Mouse (Mus musculus) thymus, postnatal 14 days (tissue): ENCODE data around the gene Medag.

ENCODE experiments used
- DNase-seq: peaks from one replicate; pipeline ENCODE4 v3.0.0; 2021

Medag gene

DNA sequence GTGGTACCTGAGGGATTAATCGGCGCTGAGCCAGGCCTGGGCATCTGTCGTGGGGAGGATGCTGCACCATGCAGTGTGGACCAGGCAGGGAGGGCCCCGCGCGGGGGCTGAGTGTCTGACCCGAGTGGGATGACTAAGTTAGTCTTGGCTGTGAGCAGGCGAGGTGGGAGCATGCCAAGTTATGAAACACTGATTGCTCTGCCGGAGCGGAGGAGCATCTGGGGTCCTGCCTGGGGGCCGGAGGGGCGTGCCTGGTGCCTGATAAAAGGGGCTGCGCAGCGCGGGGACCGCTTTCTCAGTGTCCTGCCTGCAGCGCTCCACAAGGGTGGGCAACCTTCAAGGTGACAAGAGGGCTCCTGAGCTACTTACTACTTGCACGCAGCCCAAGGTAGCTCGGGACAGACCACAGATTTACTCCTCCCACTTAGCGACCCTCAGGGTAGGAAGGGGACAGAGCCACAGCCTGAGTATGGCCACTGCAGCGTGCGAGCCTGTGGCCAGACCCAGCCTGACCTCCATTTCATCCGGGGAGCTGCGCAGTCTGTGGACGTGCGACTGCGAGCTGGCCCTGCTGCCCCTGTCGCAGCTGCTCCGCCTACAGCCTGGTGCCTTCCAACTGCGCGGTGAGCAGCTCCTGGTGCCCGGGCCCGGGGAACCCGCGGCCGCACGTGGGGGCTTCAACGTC is at the start of gene Medag:
Gene Medag (plus strand): TSS at position 241 of the 685 bp plus-strand sequence.
- no peak for DNase-seq

GRCm38 (mm10) chr5:149362626-149363025 is 48.9 kb upstream of the Medag start:
- no peak for DNase-seq

- peak; percentile 55 for DNase-seq
Measured at GRCm38 (mm10) chr5:149363903-149364755, 47.4 kb upstream of the Medag start.

DNA sequence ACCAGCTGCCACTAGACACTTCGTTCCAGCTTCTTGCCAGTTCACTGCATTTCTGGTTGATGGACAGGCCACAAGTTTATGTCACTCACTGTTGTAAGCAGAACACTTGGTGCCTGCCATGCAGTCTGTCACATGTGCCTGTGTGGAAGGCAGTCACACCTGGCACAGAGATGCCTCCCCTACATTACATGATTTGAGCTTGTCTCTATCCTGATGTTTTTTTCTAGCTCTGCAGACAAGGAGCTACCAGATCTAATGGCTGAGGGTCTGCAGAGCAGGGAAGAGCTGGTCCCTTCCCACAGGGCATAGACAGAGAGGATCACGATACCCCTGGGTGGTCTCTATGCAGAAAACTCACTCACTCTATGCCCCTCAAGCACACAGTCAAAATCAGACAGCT is 44.5 kb upstream of the Medag start:
- DNase-seq: peak; percentile 45

DNA sequence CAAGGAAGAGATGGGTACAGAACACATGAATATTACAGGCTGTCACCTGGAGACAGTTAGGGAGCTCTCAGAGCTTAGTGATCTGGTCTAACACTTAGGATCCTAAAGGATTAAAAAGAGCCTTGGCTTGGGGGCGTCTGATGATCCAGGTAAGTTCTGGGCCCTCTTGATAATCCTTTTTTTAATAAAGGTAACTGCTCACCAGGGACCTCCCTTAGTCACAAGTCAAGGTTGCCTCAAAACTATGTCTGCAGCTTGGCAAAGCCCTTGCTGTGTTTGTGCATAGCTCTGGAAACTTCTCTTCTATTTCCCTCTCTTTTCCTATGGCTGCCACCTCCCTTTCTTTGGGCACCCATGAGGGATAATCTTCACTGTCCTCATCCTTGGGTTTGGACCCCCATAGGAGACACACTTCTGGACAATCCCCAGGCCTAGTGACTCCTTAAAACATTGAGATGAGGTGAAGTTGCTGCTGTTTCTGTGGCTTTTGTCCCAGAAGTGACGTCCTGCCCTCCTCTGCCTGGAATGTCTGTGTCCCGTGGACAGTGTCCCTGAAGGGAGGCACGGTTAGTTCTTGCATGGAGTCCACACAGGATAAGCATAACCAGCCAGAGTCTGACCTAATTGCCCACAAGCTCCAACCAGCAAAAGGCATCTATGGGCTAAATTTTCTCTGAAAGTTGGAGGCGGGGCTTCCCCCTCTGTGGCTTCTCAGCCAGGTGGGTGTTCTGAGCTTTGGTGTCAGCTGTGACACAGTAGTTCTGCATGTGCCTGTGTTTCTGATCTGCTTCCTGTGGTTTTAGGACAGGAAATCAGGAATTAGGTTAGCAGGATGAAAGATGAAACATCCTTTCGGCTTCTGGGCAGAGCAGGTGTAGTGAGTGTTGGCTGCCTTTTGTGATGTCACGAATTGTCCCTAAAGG is 43.7 kb upstream of the Medag start:
- peak; percentile 95 for DNase-seq

DNA sequence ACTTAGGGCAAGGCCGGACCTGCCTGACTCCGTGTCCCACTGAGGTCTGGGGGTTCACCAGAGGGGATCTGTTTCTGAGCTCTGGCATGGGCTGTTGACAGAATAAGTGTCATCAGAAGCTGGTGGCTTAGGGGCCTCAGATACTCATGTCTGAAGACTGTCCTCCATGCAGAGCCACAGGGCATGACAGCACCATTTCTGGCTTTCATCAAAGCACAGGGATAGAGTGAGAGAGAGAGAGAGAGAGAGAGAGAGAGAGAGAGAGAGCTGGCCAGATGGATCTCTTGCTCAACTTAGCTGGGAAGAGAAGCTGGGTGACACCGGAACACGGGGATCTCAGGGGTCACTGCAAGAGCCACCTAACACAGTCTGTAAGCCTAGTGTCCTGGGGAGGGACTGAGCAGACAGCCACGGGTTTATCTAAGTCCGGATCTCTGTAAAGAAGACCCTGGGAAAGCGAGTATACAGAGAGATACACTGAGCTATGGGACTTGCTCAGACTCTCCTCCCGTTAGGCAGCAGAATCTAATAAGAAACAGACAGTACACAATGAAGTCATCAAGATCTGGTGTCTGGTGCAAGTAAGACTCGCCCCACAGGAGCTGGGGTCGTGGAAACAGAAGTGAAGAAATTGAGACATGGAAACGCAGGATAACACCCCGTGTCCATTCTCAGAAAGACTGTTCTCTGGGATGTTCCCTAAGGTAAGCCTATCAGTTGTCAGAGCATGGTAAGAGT is 42.8 kb upstream of the Medag start:
- no peak for DNase-seq

- peak; percentile 58 for DNase-seq
Measured at GRCm38 (mm10) chr5:149369373-149370035, 42.0 kb upstream of the Medag start.

GRCm38 (mm10) chr5:149372018-149372417 is 39.5 kb upstream of the Medag start:
- peak; percentile 58 for DNase-seq

- DNase-seq: peak; percentile 29
Measured at GRCm38 (mm10) chr5:149373224-149373623, 38.3 kb upstream of the Medag start.

GRCm38 (mm10) chr5:149374026-149374425 is 37.5 kb upstream of the Medag start:
- peak; percentile 71 for DNase-seq

GRCm38 (mm10) chr5:149375074-149375888 is 36.3 kb upstream of the Medag start:
- DNase-seq: no peak

DNA sequence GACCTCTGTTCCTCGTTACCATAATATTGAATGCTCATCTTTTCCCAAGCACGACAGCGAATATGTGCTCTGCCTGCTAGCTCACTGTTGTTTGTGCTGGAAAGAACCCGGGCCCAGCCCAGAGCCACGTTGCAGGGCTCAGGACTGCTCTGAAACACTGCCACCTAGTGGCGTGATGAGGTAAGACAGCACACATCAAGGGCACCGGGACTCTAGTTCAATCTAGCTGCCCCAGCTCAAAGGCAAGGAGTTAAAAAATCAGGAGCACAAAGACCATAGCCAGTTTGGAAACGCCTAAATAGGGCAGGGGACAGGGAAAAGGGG is 35.7 kb upstream of the Medag start:
- DNase-seq: peak; percentile 96

- DNase-seq: no peak
Measured at GRCm38 (mm10) chr5:149376367-149376766, 35.2 kb upstream of the Medag start.

DNA sequence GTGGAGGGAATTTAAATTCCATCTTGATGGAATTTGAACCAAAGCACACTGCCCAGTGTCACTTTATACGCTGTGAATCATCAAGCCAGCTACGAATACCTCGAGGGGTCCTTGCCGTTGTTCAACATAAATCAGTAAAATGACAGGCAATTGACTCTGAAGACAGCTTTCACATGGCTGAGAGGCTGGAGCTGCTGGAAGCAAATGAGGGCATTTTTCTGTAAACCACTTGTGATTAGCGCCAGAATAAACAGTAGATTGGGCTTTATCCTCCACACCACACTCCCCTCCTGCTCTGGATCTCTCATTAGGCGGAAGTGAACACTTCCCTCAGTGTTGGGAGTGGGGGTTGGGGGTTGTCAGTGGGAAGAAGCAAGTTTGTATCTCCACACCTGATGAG is 34.3 kb upstream of the Medag start:
- no peak for DNase-seq

DNA sequence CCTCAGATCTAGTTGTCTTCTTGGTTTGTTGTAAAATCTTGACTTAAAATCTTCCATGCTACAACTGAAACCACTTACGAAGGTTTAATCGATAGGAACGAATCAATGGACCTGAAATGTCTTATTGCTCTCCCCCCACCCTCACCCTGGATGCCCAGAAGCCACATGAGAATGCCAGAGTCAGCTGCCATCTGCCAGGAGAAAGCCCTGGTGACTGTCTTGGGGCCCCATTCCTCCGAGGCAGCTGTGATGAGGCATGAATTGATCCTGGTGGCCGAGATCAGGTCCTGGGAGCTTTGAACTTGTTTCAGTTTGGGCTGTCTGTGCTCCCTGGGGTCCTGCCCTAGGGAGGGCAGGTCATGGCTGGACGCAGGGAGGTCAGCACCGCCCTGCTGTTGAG is 33.0 kb upstream of the Medag start:
- peak; percentile 63 for DNase-seq

- DNase-seq: no peak
Measured at GRCm38 (mm10) chr5:149379131-149379784, 32.3 kb upstream of the Medag start.

DNA sequence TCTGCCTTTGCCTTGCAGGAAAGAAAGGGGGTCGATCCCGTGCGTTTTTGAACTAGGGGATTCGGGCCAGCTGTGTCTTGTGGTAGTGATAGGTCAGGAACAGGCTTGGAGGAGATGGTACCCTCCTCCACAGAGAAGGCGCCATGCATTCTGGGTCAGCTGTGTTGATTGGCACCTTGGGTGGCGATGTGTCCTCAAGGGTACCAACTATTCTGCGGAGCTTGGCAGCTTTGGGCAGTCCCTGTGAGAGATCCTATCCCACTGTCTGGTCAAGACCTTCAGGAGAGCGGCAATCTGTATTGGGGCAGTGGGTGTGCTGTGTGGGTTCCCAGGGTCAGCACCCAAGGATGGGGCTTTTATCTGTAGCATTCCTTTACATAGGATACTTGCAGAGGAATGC is 31.7 kb upstream of the Medag start:
- no peak for DNase-seq

GRCm38 (mm10) chr5:149380388-149380916 is 31.1 kb upstream of the Medag start:
- DNase-seq: no peak

DNA sequence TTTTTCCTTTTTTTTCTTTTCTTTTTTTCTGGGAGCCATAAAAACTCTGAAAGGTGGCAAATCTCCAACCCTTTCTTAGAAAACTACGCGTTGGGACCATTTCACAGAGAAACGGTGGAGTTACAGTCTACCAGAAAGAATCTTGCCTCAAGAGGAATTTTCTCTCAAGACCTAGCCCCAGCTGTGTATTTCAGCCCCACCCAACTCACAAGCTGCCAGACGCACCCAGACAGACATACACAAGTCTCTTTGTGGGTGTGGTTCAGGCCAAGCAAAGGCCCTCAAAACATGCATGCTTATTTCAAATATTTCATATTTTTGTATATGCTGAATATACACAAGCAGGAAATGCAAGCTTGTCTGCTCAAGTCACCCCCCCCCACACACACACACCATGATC is 29.6 kb upstream of the Medag start:
- DNase-seq: no peak

DNA sequence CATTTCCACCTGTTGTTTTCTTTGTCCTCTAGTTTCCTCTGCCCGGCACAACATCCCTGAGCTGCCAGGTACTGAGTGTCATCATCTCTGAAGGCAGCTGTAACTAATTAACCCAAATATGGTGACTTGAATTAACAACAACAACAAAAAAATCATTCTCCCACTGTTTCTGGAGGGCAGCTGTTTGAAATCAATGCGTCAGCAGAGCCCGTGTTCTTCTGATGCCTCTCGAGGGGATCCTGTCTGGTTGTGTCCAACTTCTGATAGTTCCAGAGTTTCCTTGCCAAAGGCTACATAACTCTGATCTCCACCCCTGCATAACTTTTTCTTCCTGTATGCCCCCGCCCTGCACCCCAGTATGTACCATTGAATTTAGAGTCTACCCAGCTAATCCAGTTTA is 28.9 kb upstream of the Medag start:
- DNase-seq: no peak
